Mouse (Mus musculus): ENCODE measurements around the gene Kpna7. TPM values are rescaled to one million over a fixed set of nuclear protein-coding genes. Genes with fewer than 3 reads are reported as not detected.
"Not testable (repeated sequence)": the region's sequence is repeated elsewhere in the genome, so short reads cannot be mapped to it uniquely, and the experiment has no call there.

The Kpna7 gene
- polyA plus RNA-seq, 1 experiment from 2014 or later: not detected

DNA sequence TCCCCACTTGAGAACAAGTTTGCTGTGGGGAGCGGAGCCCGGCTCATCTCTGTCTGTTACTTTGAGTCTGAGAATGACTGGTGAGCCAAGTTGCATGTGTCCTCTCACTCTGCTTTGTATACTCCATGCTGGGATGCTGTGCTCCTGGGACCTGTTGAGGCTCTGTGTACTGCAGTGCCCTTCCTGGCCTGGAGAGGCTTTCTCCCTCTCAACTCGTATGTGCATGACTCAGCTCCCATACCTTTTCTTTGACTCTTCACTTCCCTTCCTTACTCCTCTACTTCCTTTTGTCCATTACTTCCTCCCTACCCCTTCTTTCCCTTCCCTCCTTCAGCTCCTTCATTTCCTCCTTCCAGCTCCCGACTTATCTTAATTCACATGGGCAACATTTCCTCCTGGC lies 12.4 kb upstream of the Kpna7 start:
- Histone ChIP-seq H3K9ac (ENCODE audit: low read depth, low read length) (no peak overlapping the region), H3K36me3 (ENCODE audit: insufficient read depth, low read length) (peaks cover 39% of the 10 kb centered on the region), H3K9me3 (replicated peaks; ENCODE audit: low read length) (no peaks in the 10 kb centered on the region), H3K4me3 (replicated peaks; ENCODE audit: low read depth, low read length) (no peak overlapping the region), H3K4me2 (ENCODE audit: low read length) (no peak overlapping the region), H3K4me1 (replicated peaks; ENCODE audit: insufficient read depth, low read length) (no peaks in the 10 kb centered on the region), H3K27ac (no peak overlapping the region), H3K27me3 (ENCODE audit: insufficient read depth, low read length) (no peaks in the 10 kb centered on the region)
- WGBS: 88% methylated on average over 4 of the region's 4 CpGs
- no peak for TF ChIP-seq CTCF (IDR thresholded peaks at IDR 0.05; ENCODE audit: low read depth)
- DNase-seq (ENCODE audit: low spot score) (no peak), ATAC-seq (replicated peaks; ENCODE audit: low FRiP score, low read depth) (no peak)

DNA sequence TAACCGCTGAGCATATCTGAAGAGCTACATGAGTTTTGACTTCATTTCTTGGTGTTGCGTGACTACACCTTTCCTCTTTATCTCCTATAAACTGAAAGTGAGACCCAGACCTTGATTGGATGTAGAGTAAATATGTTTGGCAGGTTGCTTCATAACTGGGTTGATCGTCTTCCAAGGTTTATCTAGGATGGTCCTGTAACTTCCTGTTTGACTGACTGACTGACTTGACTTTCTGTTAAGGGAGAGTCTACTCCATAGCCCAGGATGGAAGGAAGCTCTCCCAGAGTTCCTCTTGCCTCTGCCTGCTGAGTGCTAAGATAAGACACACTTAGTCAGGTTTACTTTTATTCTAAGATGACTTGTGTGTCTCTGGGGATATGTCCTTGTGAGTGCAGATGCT lies 6.0 kb upstream of the Kpna7 start:
- 88% methylated on average over 3 of the region's 3 CpGs for WGBS

DNA sequence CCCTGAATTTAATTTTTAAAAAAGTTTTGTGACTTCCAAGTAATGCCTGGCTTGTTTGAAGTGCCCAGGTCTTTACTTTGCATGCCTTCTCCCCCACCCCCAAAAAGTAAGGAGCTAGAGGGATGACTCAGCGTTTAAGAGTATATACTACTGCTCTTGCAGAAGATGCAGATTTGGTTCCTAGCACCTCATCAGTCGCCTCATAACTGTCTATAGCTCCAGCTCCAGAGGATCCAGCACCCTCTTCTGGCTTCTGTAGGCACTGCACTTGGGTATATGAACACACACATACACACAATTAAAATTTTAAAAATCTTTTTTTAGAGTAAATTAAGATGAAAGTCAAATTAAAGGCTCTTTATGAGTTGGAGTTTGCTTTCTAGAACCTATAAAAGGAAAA lies 4.4 kb upstream of the Kpna7 start:
- no peak overlapping the region for H3K4me2 ChIP-seq (ENCODE audit: low read length)
- no peak for DNase-seq (ENCODE audit: low spot score)
- no peak for ATAC-seq (replicated peaks; ENCODE audit: low FRiP score, low read depth)
- no peak overlapping the region for H3K9ac ChIP-seq (ENCODE audit: low read depth, low read length)
- peaks cover 8% of the 10 kb centered on the region; the same call in 1 of the 2 replicates for H3K4me1 ChIP-seq (replicated peaks; ENCODE audit: insufficient read depth, low read length)
- H3K27ac ChIP-seq: no peak overlapping the region
- no peak overlapping the region for H3K4me3 ChIP-seq (replicated peaks; ENCODE audit: low read depth, low read length)
- H3K27me3 ChIP-seq (ENCODE audit: insufficient read depth, low read length): no peaks in the 10 kb centered on the region
- WGBS: 94% methylated on average over 2 of the region's 2 CpGs
- peaks cover 10% of the 10 kb centered on the region; the same call in 1 of the 2 replicates for H3K36me3 ChIP-seq (ENCODE audit: insufficient read depth, low read length)
- H3K9me3 ChIP-seq (replicated peaks; ENCODE audit: low read length): no peaks in the 10 kb centered on the region; the same call in 1 of the 2 replicates
- TF ChIP-seq CTCF (IDR thresholded peaks at IDR 0.05; ENCODE audit: low read depth): no peak

More for the DNA sequence above, 6.0 kb upstream of the Kpna7 start:
- DNase-seq (ENCODE audit: low spot score) (no peak), ATAC-seq (replicated peaks; ENCODE audit: low FRiP score, low read depth) (no peak)
- Histone ChIP-seq H3K4me2 (ENCODE audit: low read length) (no peak overlapping the region), H3K27me3 (ENCODE audit: insufficient read depth, low read length) (no peaks in the 10 kb centered on the region), H3K27ac (no peak overlapping the region), H3K4me1 (replicated peaks; ENCODE audit: insufficient read depth, low read length) (peaks cover 2% of the 10 kb centered on the region; the same call in 1 of the 2 replicates), H3K36me3 (ENCODE audit: insufficient read depth, low read length) (peaks cover 15% of the 10 kb centered on the region), H3K4me3 (replicated peaks; ENCODE audit: low read depth, low read length) (no peak overlapping the region), H3K9ac (ENCODE audit: low read depth, low read length) (no peak overlapping the region), H3K9me3 (replicated peaks; ENCODE audit: low read length) (no peaks in the 10 kb centered on the region; the same call in 1 of the 2 replicates)
- TF ChIP-seq CTCF (IDR thresholded peaks at IDR 0.05; ENCODE audit: low read depth): no peak

DNA sequence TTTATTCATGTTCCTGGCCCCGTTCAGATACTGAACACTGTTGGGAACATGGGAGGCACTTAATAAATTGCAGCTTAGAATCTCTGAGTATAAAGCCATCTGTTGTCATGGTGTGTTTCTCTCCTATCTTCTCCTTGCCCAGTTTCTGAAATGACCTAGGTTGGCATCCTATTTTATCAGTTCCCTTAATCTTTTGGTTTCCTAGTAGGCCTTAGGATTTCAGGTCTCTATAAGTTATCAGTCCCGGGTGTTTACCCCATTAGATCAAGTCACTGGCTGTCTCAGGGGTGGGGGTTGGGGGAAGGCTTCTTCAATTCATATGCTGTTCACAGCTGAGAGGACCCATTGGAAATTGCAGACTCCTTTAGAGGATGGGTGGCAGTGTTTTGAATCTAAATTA lies 992 bp upstream of the Kpna7 start:
- H3K27me3 ChIP-seq (ENCODE audit: insufficient read depth, low read length): no peaks in the 10 kb centered on the region
- no peaks in the 10 kb centered on the region for H3K36me3 ChIP-seq (ENCODE audit: insufficient read depth, low read length)
- H3K27ac ChIP-seq: no peak overlapping the region
- WGBS: 57% methylated on average over 2 of the region's 2 CpGs
- H3K4me3 ChIP-seq (replicated peaks; ENCODE audit: low read depth, low read length): peak overlapping the region; percentile 85
- peak overlapping the region; percentile 91 for H3K4me2 ChIP-seq (ENCODE audit: low read length)
- no peaks in the 10 kb centered on the region; the same call in 1 of the 2 replicates for H3K9me3 ChIP-seq (replicated peaks; ENCODE audit: low read length)
- DNase-seq (ENCODE audit: low spot score) (no peak), ATAC-seq (replicated peaks; ENCODE audit: low FRiP score, low read depth) (no peak)
- peak overlapping the region; percentile 93 for H3K9ac ChIP-seq (ENCODE audit: low read depth, low read length)
- H3K4me1 ChIP-seq (replicated peaks; ENCODE audit: insufficient read depth, low read length): peaks cover 8% of the 10 kb centered on the region; the same call in 1 of the 2 replicates
- TF ChIP-seq CTCF (IDR thresholded peaks at IDR 0.05; ENCODE audit: low read depth): no peak

DNA sequence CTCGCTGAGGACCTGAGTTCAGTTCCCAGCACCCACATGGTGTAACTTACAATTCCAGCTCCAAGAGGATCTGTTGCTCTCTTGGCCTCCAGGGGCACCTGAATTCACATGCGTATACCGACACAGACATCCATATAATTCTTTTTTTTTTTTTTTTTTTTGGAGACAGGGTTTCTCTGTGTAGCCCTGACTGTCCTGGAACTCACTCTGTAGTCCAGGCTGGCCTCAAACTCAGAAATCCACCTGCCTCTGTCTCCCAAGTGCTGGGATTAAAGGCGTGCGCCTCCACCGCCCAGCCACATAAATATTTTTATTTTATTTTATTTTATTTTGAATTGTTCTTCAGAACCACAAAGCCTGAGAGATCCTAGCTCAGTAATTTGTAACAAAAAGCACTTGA lies 629 bp downstream of the Kpna7 start:
- not testable (repeated sequence) for H3K9me3 ChIP-seq (replicated peaks; ENCODE audit: low read length); H3K36me3 ChIP-seq (ENCODE audit: insufficient read depth, low read length); DNase-seq (ENCODE audit: low spot score); H3K4me1 ChIP-seq (replicated peaks; ENCODE audit: insufficient read depth, low read length); H3K27me3 ChIP-seq (ENCODE audit: insufficient read depth, low read length); ATAC-seq (replicated peaks; ENCODE audit: low FRiP score, low read depth)
- H3K9ac ChIP-seq (ENCODE audit: low read depth, low read length): peak overlapping the region; percentile 93; the same call in 1 of the 2 replicates
- peak overlapping the region; percentile 85 for H3K4me3 ChIP-seq (replicated peaks; ENCODE audit: low read depth, low read length)
- H3K4me2 ChIP-seq (ENCODE audit: low read length): peak overlapping the region; percentile 91
- peak overlapping the region; percentile 80; the same call in 1 of the 2 replicates for H3K27ac ChIP-seq
- 50% methylated on average over 6 of the region's 6 CpGs for WGBS

DNA sequence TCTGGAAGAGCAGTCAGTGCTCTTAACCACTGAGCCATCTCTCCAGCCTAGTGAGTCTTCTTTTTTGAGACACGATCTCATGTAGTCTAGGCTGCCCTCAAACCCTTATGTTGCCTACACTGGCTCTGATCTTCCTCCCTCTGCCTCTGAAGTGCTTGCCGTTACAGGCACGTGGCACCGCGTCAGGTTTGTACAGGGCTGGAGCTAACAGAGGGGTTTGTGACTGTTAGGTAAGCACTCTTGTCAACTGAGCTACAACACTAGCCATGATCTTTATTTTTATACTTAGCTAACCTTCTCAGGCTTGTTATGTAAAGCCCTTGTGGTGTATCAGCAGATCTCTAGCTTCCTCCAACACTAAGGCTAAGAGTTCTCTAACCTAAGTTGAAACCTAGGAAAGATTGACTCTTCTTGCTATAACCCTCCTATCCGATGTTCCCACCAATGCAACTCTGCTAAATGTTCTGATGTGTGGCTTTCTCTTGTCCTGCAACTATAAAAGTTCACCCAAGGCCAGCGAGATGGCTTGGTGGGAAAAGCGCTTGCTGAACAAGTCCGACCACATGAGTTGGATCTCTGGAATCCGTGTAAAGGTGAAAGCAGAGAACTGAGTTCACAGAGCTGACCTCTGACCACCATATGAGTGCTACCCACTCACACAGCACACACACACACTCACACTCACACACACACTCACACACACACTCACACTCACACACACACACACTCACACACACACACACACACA lies 1.8 kb downstream of the Kpna7 start:
- H3K4me2 ChIP-seq (ENCODE audit: low read length): no peak overlapping the region
- H3K9me3 ChIP-seq (replicated peaks; ENCODE audit: low read length): no peaks in the 10 kb centered on the region
- no peak for ATAC-seq (replicated peaks; ENCODE audit: low FRiP score, low read depth)
- DNase-seq (ENCODE audit: low spot score): no peak
- H3K9ac ChIP-seq (ENCODE audit: low read depth, low read length): no peak overlapping the region
- WGBS: 91% methylated on average over 10 of the region's 10 CpGs
- H3K36me3 ChIP-seq (ENCODE audit: insufficient read depth, low read length): no peaks in the 10 kb centered on the region
- no peaks in the 10 kb centered on the region for H3K27me3 ChIP-seq (ENCODE audit: insufficient read depth, low read length)
- H3K4me3 ChIP-seq (replicated peaks; ENCODE audit: low read depth, low read length): no peak overlapping the region
- peaks cover 8% of the 10 kb centered on the region; the same call in 1 of the 2 replicates for H3K4me1 ChIP-seq (replicated peaks; ENCODE audit: insufficient read depth, low read length)
- no peak for TF ChIP-seq CTCF (IDR thresholded peaks at IDR 0.05; ENCODE audit: low read depth)
- no peak overlapping the region for H3K27ac ChIP-seq
